Mouse (Mus musculus) kidney, embryonic 15.5 days (tissue): Measurements from ENCODE around the gene Dctn3. TPM values are rescaled to one million over a fixed set of nuclear protein-coding genes. Genes with fewer than 3 reads are reported as not detected.
"Not testable (repeated sequence)": the region's sequence is repeated elsewhere in the genome, so short reads cannot be mapped to it uniquely, and the experiment has no call there.

ENCODE experiments used
- ATAC-seq: fragments of 200-750 bp; cut with Nextera tagmentation; replicated peaks from 2 replicates; pipeline ENCODE4 v1.8.0; 2017; ENCODE audit warnings: moderate TSS enrichment; ENCODE audit not compliant: low FRiP score
- H3K27ac ChIP-seq: fragments of 300-500 bp; sonication (generic); 2 replicates; pipeline ENCODE4 v1.5.1; 2015; ENCODE audit warnings: mild to moderate bottlenecking, inconsistent platforms
- H3K27me3 ChIP-seq: fragments of 300-500 bp; sonication (generic); 2 replicates; pipeline ENCODE4 v1.6.1; 2015; ENCODE audit warnings: inconsistent platforms
- H3K36me3 ChIP-seq: fragments of 300-500 bp; sonication (generic); 2 replicates; pipeline ENCODE4 v1.6.1; 2015; ENCODE audit warnings: inconsistent platforms
- H3K4me1 ChIP-seq: fragments of 300-500 bp; sonication (generic); 2 replicates; pipeline ENCODE4 v1.6.1; 2015; ENCODE audit warnings: inconsistent platforms
- H3K4me2 ChIP-seq: fragments of 300-500 bp; sonication (generic); 2 replicates; pipeline ENCODE4 v1.6.1; 2015; ENCODE audit warnings: moderate library complexity, mild to moderate bottlenecking, inconsistent platforms
- H3K4me3 ChIP-seq: fragments of 300-500 bp; sonication (generic); replicated peaks from 2 replicates; pipeline ENCODE4 v1.5.1; 2015; ENCODE audit warnings: mild to moderate bottlenecking, inconsistent platforms
- H3K9ac ChIP-seq: fragments of 300-500 bp; sonication (generic); 2 replicates; pipeline ENCODE4 v1.6.1; 2015; ENCODE audit warnings: mild to moderate bottlenecking, inconsistent platforms
- H3K9me3 ChIP-seq: fragments of 300-500 bp; sonication (generic); replicated peaks from 2 replicates; pipeline ENCODE4 v1.6.1; 2016; ENCODE audit warnings: inconsistent platforms
- WGBS: fragments of 180-500 bp; shearing (Covaris S2); methylation state at CpG from one replicate; pipeline ENCODE4 v1.1.7; 2015; ENCODE audit warnings: mixed read lengths; 5-methylcytosine and 5-hydroxymethylcytosine counted together
- polyA plus RNA-seq: library from polyadenylated mRNA; unstranded; fragments of >200 nt; fragmentation: Nextera tagmentation; extraction: Ambion mirVana; gene quantifications from 2 replicates; pipeline ENCODE4 v1.2.1, GENCODE M21; 2015

Gene Dctn3
- polyA plus RNA-seq, 1 experiment from 2014 or later = 132 TPM

GRCm38 (mm10) chr4:41708192-41708745 lies 14.7 kb downstream of the Dctn3 start:
- 36% methylated on average over 8 of the region's 8 CpGs for WGBS
- Histone ChIP-seq H3K4me2 (no peak overlapping the region), H3K4me1 (peaks cover 46% of the 10 kb centered on the region), H3K9ac (no peak overlapping the region), H3K4me3 (no peak overlapping the region), H3K9me3 (no peaks in the 10 kb centered on the region), H3K27me3 (peaks cover 22% of the 10 kb centered on the region), H3K27ac (no peak overlapping the region), H3K36me3 (peaks cover 15% of the 10 kb centered on the region)
- ATAC-seq = no peak

- Histone ChIP-seq H3K36me3 (peaks cover 15% of the 10 kb centered on the region), H3K4me2 (peak overlapping the region; percentile 37), H3K9me3 (no peaks in the 10 kb centered on the region), H3K4me1 (peaks cover 38% of the 10 kb centered on the region), H3K27ac (no peak overlapping the region), H3K4me3 (no peak overlapping the region), H3K9ac (no peak overlapping the region), H3K27me3 (peaks cover 22% of the 10 kb centered on the region)
- 2% methylated on average over 13 of the region's 13 CpGs for WGBS
- peak; percentile 71 for ATAC-seq
These were observed 15.9 kb downstream of the Dctn3 start for GRCm38 (mm10) chr4:41707011-41707535.

GRCm38 (mm10) chr4:41705922-41706754 lies 16.8 kb downstream of the Dctn3 start:
- peaks cover 22% of the 10 kb centered on the region for H3K27me3 ChIP-seq
- no peak overlapping the region for H3K4me3 ChIP-seq
- H3K9me3 ChIP-seq = no peaks in the 10 kb centered on the region
- no peak overlapping the region for H3K9ac ChIP-seq
- WGBS = 62% methylated on average over 19 of the region's 19 CpGs
- H3K27ac ChIP-seq = no peak overlapping the region
- H3K4me2 ChIP-seq = no peak overlapping the region
- H3K36me3 ChIP-seq = peaks cover 7% of the 10 kb centered on the region
- no peak for ATAC-seq
- peaks cover 29% of the 10 kb centered on the region for H3K4me1 ChIP-seq

GRCm38 (mm10) chr4:41704651-41705050 lies 18.3 kb downstream of the Dctn3 start:
- WGBS = 3% methylated on average over 5 of the region's 5 CpGs
- Histone ChIP-seq H3K4me2 (no peak overlapping the region; the same call in 1 of the 2 replicates), H3K36me3 (no peaks in the 10 kb centered on the region)

GRCm38 (mm10) chr4:41702226-41702625 lies 20.7 kb downstream of the Dctn3 start:
- not testable (repeated sequence) for H3K9ac ChIP-seq, H3K27ac ChIP-seq, ATAC-seq, H3K36me3 ChIP-seq, H3K4me2 ChIP-seq, H3K9me3 ChIP-seq, H3K4me3 ChIP-seq
- 78% methylated on average over 2 of the region's 2 CpGs for WGBS
- peaks cover 18% of the 10 kb centered on the region for H3K4me1 ChIP-seq
- H3K27me3 ChIP-seq = peaks cover 25% of the 10 kb centered on the region

More at GRCm38 (mm10) chr4:41704651-41705050, 18.3 kb downstream of the Dctn3 start:
- Histone ChIP-seq H3K9me3 (no peaks in the 10 kb centered on the region), H3K27me3 (peaks cover 22% of the 10 kb centered on the region), H3K4me3 (no peak overlapping the region), H3K9ac (no peak overlapping the region), H3K4me1 (peaks cover 26% of the 10 kb centered on the region), H3K27ac (no peak overlapping the region)
- ATAC-seq = no peak

GRCm38 (mm10) chr4:41700224-41700623 lies 22.7 kb downstream of the Dctn3 start:
- not testable (repeated sequence) for H3K4me1 ChIP-seq, ATAC-seq, H3K27ac ChIP-seq, H3K4me3 ChIP-seq, H3K4me2 ChIP-seq, H3K9me3 ChIP-seq, H3K36me3 ChIP-seq, H3K9ac ChIP-seq
- WGBS = 83% methylated on average over 3 of the region's 8 CpGs
- peaks cover 13% of the 10 kb centered on the region for H3K27me3 ChIP-seq

- not testable (repeated sequence) for ATAC-seq, H3K9ac ChIP-seq, H3K4me1 ChIP-seq, H3K36me3 ChIP-seq, H3K4me3 ChIP-seq, H3K27me3 ChIP-seq, H3K9me3 ChIP-seq, H3K27ac ChIP-seq
- WGBS = 69% methylated on average over 9 of the region's 10 CpGs
- peak within 1 kb of the TSS; percentile 41 for H3K4me2 ChIP-seq
These were observed 23.2 kb downstream of the Dctn3 start, which contains the start of gene Il11ra1 for GRCm38 (mm10) chr4:41699783-41700182. Gene Il11ra1 (plus strand): TSS chr4:41699989.

GRCm38 (mm10) chr4:41698421-41699016 lies 24.5 kb downstream of the Dctn3 start:
- H3K4me3 ChIP-seq, H3K36me3 ChIP-seq, ATAC-seq, H3K9ac ChIP-seq, H3K27me3 ChIP-seq, H3K4me1 ChIP-seq, H3K9me3 ChIP-seq, H3K27ac ChIP-seq: not testable (repeated sequence)
- 4% methylated on average over 26 of the region's 32 CpGs for WGBS
- H3K4me2 ChIP-seq = peak overlapping the region; percentile 41

- Histone ChIP-seq H3K4me2 (peak within 1 kb of the TSS; percentile 52), H3K4me3 (0 out of 2 replicates have a peak within 1 kb of the TSS, but pooled peaks have one; percentile 23)
- H3K9ac ChIP-seq, H3K27ac ChIP-seq, H3K9me3 ChIP-seq, H3K27me3 ChIP-seq, H3K36me3 ChIP-seq, H3K4me1 ChIP-seq, ATAC-seq: not testable (repeated sequence)
- 16% methylated on average over 33 of the region's 40 CpGs for WGBS
These were observed 25.8 kb downstream of the Dctn3 start, which contains the start of gene Cntfr for GRCm38 (mm10) chr4:41696930-41697841. Gene Cntfr (minus strand): TSS chr4:41697089.

- H3K27ac ChIP-seq, H3K9ac ChIP-seq, H3K4me2 ChIP-seq, H3K9me3 ChIP-seq, H3K36me3 ChIP-seq, H3K27me3 ChIP-seq, ATAC-seq, H3K4me1 ChIP-seq, H3K4me3 ChIP-seq: not testable (repeated sequence)
- 20% methylated on average over 15 of the region's 15 CpGs for WGBS
These were observed 26.5 kb downstream of the Dctn3 start for GRCm38 (mm10) chr4:41696452-41696851.

- H3K36me3 ChIP-seq, H3K27ac ChIP-seq, H3K4me1 ChIP-seq, ATAC-seq, H3K9ac ChIP-seq, H3K27me3 ChIP-seq, H3K9me3 ChIP-seq: not testable (repeated sequence)
- Histone ChIP-seq H3K4me2 (peak overlapping the region; percentile 52), H3K4me3 (peak overlapping the region; percentile 23; the same call in 1 of the 2 replicates)
- 4% methylated on average over 13 of the region's 38 CpGs for WGBS
These were observed 27.2 kb downstream of the Dctn3 start for GRCm38 (mm10) chr4:41695800-41696199.
